Mouse (Mus musculus) cerebellum, adult 2 months (tissue): ENCODE measurements around the gene Rgs7bp.

ENCODE experiments used
- CTCF ChIP-seq: fragments of 200-500 bp; IDR thresholded peaks from 2 replicates; pipeline ENCODE4 v1.5.1; 2011; ENCODE audit warnings: low read depth, mild to moderate bottlenecking, control low read depth, low read length, moderate library complexity, borderline replicate concordance; ENCODE audit not compliant: insufficient read depth
- POLR2A ChIP-seq: fragments of 200-500 bp; IDR thresholded peaks from 2 replicates; pipeline ENCODE4 v1.6.1; 2011; ENCODE audit warnings: low read length, control low read depth, borderline replicate concordance; ENCODE audit not compliant: insufficient read depth

DNA sequence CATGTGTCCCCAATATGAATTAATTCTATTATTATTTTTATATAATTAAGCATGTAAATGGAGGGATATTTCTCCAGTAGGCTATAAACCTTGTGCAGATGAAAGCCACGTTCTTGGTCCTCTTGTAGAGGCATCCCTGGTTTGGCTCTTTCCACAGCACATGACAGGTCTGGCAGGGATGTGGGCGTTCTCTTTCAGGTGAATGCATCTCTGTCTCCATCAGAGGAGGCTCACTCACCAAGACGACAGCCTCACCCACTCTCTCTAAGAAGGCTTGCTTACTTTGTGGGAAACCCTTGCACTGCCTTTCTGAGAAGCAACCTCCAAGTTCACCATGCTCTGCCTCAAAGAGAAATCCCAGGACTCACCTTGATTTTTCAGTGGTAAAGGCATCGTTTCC, 91.0 kb downstream of the Rgs7bp start:
- TF ChIP-seq CTCF, result no peak
- TF ChIP-seq POLR2A, result no peak
